Mouse (Mus musculus) liver, embryonic 12.5 days (tissue): ENCODE results near the gene Vmn2r94. TPM values are rescaled to one million over a fixed set of nuclear protein-coding genes. Genes with fewer than 3 reads are reported as not detected.

Source experiments
- ATAC-seq: fragments of 200-750 bp; cut with Nextera tagmentation; 2 replicates; pipeline ENCODE4 v1.8.0; 2017; ENCODE audit warnings: moderate number of reproducible peaks, mild to moderate bottlenecking, moderate library complexity
- H3K27ac ChIP-seq: fragments of 300-500 bp; sonication (generic); 2 replicates; pipeline ENCODE4 v1.5.1; 2016; ENCODE audit warnings: mild to moderate bottlenecking
- H3K27me3 ChIP-seq: fragments of 300-500 bp; sonication (generic); replicated peaks from 2 replicates; pipeline ENCODE4 v1.6.1; 2016; ENCODE audit warnings: mild to moderate bottlenecking, moderate library complexity
- H3K36me3 ChIP-seq: fragments of 300-500 bp; sonication (generic); 2 replicates; pipeline ENCODE4 v1.6.1; 2016; ENCODE audit warnings: mild to moderate bottlenecking, moderate library complexity
- H3K4me1 ChIP-seq: fragments of 300-500 bp; sonication (generic); 2 replicates; pipeline ENCODE4 v1.6.1; 2016
- H3K4me2 ChIP-seq: fragments of 300-500 bp; sonication (generic); 2 replicates; pipeline ENCODE4 v1.6.1; 2016; ENCODE audit warnings: mild to moderate bottlenecking, moderate library complexity
- H3K4me3 ChIP-seq: fragments of 300-500 bp; sonication (generic); 2 replicates; pipeline ENCODE4 v1.5.1; 2016; ENCODE audit warnings: mild to moderate bottlenecking, moderate library complexity
- H3K9ac ChIP-seq: fragments of 300-500 bp; sonication (generic); 2 replicates; pipeline ENCODE4 v1.6.1; 2016; ENCODE audit warnings: mild to moderate bottlenecking, moderate library complexity
- H3K9me3 ChIP-seq: fragments of 300-500 bp; sonication (generic); replicated peaks from 2 replicates; pipeline ENCODE4 v1.6.1; 2016; ENCODE audit warnings: mild to moderate bottlenecking, moderate library complexity
- WGBS: fragments of 180-500 bp; shearing (Covaris S2); methylation state at CpG from one replicate; pipeline ENCODE4 v1.1.7; 2016; ENCODE audit not compliant: insufficient replicate concordance; 5-methylcytosine and 5-hydroxymethylcytosine counted together
- polyA plus RNA-seq: library from polyadenylated mRNA; unstranded; fragments of >200 nt; fragmentation: Nextera tagmentation; extraction: Ambion mirVana; gene quantifications from 2 replicates; pipeline ENCODE4 v1.2.1, GENCODE M21; 2016

Gene Vmn2r94
- not detected in 2 replicates for polyA plus RNA-seq

DNA sequence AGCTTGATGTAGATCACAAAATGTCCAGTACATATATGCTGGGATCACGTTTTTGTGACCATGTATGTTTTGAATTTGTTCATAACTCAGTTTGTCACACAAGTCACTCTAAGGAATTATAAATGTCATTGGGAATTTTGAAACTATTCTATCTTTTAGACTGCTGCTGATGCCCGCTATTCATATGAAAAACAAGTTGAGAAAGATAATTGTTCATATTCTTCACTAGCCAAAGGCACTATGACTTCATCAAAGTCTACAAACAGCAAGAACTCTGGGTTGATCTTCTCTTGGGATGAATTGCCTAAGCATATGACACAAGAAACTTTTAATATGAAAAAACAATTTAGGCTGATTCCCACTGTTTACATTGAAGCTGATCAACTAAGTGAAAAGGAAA is at the start of gene Vmn2r94:
Gene Vmn2r94 (minus strand): TSS at position 101 of the 400 bp plus-strand sequence.
- no peaks in the 10 kb centered on the region for H3K27me3 ChIP-seq
- H3K9ac ChIP-seq = no peak within 1 kb of the TSS
- WGBS = 43% methylated on average over 2 of the region's 2 CpGs
- ATAC-seq = no peak
- H3K4me3 ChIP-seq = no peak within 1 kb of the TSS
- H3K9me3 ChIP-seq = no peaks in the 10 kb centered on the region
- H3K4me1 ChIP-seq = no peaks in the 10 kb centered on the region
- no peaks in the 10 kb centered on the region for H3K36me3 ChIP-seq
- H3K27ac ChIP-seq = no peak within 1 kb of the TSS
- no peak within 1 kb of the TSS for H3K4me2 ChIP-seq

DNA sequence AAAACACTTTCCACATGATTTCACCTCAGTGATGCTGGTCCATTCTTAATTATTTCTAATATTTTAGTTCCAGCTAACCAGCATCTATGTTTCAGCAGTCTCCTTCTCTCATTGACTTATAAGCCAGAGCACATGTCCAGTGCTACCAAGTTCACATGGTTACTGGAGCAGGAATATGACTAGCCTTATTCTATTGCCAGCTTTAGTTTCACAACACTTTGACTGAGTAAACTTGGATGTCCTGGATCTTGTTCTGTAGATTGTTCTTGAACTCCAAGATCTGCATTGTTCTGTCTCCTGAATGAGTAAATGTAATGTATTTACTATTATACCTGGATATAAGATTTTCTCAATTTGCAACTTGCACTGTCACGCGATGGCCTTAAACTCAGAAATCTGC is 45.5 kb upstream of the Vmn2r94 start:
- H3K36me3 ChIP-seq = no peaks in the 10 kb centered on the region
- H3K4me1 ChIP-seq = no peaks in the 10 kb centered on the region
- H3K4me3 ChIP-seq = no peak overlapping the region
- no peak overlapping the region for H3K9ac ChIP-seq
- no peaks in the 10 kb centered on the region for H3K27me3 ChIP-seq
- H3K9me3 ChIP-seq = no peaks in the 10 kb centered on the region
- H3K27ac ChIP-seq = no peak overlapping the region
- H3K4me2 ChIP-seq = no peak overlapping the region
- ATAC-seq = no peak
- 86% methylated on average over 2 of the region's 2 CpGs for WGBS

DNA sequence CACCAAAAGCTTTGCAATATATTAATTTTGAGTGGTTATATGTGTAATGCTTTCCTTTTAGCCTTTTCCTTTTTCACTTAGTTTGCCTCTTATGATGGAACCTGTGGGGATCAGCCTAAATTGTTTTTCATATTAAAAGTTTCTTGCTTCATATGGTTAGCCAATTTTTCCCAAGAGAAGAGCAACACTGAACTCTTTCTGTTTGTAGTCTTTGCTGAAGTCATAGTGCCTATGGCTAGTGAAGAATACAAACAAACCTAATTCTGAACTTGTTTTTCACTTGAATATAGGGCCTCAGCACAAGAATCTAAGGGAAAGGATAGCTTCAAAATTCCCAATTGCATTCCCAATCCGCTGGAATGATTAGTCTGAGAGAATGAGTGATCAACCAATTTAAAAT is 20.2 kb upstream of the Vmn2r94 start, which contains the start of gene Vmn2r93:
Gene Vmn2r93 (plus strand): TSS at position 301 of the 400 bp plus-strand sequence.
- WGBS = 23% methylated on average over 1 of the region's 1 CpGs

DNA sequence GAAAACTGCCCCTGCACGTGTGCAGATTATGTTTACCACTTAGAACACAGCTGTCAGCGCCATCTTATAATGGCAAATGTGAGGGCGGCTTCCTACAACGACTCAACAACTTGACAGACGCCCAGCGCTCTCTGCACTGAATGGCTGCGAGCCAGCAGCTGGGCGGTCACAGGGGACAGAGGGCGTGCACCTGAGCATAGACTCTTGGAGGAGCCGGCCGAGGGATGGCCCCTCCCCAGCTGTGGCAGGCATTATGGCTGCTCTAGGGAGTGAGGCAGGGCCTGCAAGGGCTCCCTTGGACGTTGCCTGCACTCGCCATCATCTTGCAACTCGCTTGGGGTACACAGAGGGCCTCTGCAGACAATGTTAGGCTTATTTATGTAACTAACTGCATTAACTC is 40.6 kb downstream of the Vmn2r94 start:
- H3K27me3 ChIP-seq = no peaks in the 10 kb centered on the region
- no peaks in the 10 kb centered on the region for H3K4me1 ChIP-seq
- H3K4me3 ChIP-seq = no peak overlapping the region
- WGBS = 66% methylated on average over 14 of the region's 14 CpGs
- H3K36me3 ChIP-seq = no peaks in the 10 kb centered on the region
- no peak overlapping the region for H3K4me2 ChIP-seq
- no peak overlapping the region for H3K9ac ChIP-seq
- no peaks in the 10 kb centered on the region for H3K9me3 ChIP-seq
- no peak for ATAC-seq
- H3K27ac ChIP-seq = no peak overlapping the region

More for the DNA sequence above, 20.2 kb upstream of the Vmn2r94 start, which contains the start of gene Vmn2r93:
- no peak for ATAC-seq
- no peak within 1 kb of the TSS for H3K4me3 ChIP-seq
- no peak within 1 kb of the TSS for H3K27ac ChIP-seq
- H3K4me2 ChIP-seq = no peak within 1 kb of the TSS
- H3K27me3 ChIP-seq = no peaks in the 10 kb centered on the region
- H3K9ac ChIP-seq = no peak within 1 kb of the TSS
- no peaks in the 10 kb centered on the region for H3K4me1 ChIP-seq
- H3K36me3 ChIP-seq = no peaks in the 10 kb centered on the region
- no peaks in the 10 kb centered on the region for H3K9me3 ChIP-seq

DNA sequence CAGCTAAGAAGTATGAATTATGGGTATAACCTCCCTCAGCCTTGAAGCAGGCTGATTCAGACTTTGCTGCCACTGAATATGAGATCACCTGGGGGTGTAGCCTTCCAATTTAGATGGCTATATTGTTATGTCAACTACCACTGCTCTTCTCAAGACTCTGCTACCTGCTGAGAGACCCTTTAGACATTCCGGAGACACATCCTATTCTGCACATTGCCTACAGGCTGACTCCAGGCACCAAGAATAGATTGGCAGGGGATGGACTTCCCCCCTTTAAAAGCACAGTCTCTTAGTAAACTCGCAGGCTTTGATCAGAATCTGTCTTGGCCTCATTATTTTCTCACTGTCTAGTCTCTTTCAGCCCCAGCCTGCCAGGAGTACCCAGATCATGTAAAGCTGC is 45.6 kb downstream of the Vmn2r94 start:
- Histone ChIP-seq H3K9me3 (no peaks in the 10 kb centered on the region), H3K4me2 (no peak overlapping the region), H3K27me3 (no peaks in the 10 kb centered on the region), H3K4me3 (no peak overlapping the region), H3K9ac (no peak overlapping the region), H3K4me1 (no peaks in the 10 kb centered on the region), H3K27ac (no peak overlapping the region), H3K36me3 (no peaks in the 10 kb centered on the region)
- ATAC-seq = no peak
- 54% methylated on average over 2 of the region's 2 CpGs for WGBS

DNA sequence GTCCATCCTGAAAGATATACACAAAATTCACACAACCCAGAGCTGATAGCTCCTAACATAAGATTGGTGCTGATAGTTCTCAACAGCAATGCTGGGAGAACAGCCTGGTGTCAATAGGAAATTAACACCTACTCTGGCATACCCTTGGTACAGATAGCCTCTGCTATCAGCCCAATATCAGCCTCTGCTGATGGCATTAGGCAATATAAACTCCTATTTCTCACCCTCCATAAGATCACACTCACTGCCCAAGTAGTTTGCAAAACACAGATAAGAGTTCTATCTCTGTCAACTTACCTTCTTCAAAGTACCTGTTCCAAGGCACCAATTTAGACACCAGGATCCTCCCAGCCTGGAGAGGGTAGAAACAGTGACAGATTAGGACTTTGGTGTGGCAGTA is 56.3 kb downstream of the Vmn2r94 start:
- H3K27me3 ChIP-seq = no peaks in the 10 kb centered on the region
- no peak overlapping the region for H3K27ac ChIP-seq
- no peak overlapping the region for H3K4me3 ChIP-seq
- H3K4me2 ChIP-seq = no peak overlapping the region
- H3K36me3 ChIP-seq = no peaks in the 10 kb centered on the region
- H3K4me1 ChIP-seq = no peaks in the 10 kb centered on the region
- H3K9ac ChIP-seq = no peak overlapping the region
- peaks cover 10% of the 10 kb centered on the region; the same call in 1 of the 2 replicates for H3K9me3 ChIP-seq
- ATAC-seq = no peak

Other genes with a start within 250 kb of the Vmn2r94 start
- not detected in 2 replicates for gene Vmn2r124, start 228.3 kb downstream of the Vmn2r94 start, polyA plus RNA-seq
- gene Vmn2r91, start 192.7 kb downstream of the Vmn2r94 start, polyA plus RNA-seq = not detected in 2 replicates
- gene Vmn2r92, start 125.9 kb downstream of the Vmn2r94 start, polyA plus RNA-seq = not detected in 2 replicates
- not detected in 2 replicates for gene Vmn2r93, start 20.3 kb upstream of the Vmn2r94 start, polyA plus RNA-seq
- gene Vmn2r95, start 146.3 kb upstream of the Vmn2r94 start, polyA plus RNA-seq = not detected in 2 replicates